ENCODE assay signal across 7 mouse cellular contexts in genomic region chr7:100536804-100537518, GRCm38 (mm10). TPM values are rescaled to one million over a fixed set of nuclear protein-coding genes. Genes with fewer than 3 reads are reported as not detected.
DNase-seq lines count a peak whose midpoint lies in the region; ATAC-seq lines count a peak whose summit lies in the region.

Gene Coa4, plus strand, starts transcription at chr7:100537071.

- H3K4me2 ChIP-seq in embryonic facial prominence, embryonic 12.5 days (replicated peaks), result peak within 1 kb of the TSS; percentile 52
- peak within 1 kb of the TSS; percentile 71 for H3K4me2 ChIP-seq in limb, embryonic 11.5 days (ENCODE audit: low read depth, severe bottlenecking)
- H3K4me2 ChIP-seq in midbrain, embryonic 14.5 days (ENCODE audit: low read length), result peak within 1 kb of the TSS; percentile 73

- peaks cover 16% of the 10 kb centered on the region for H3K36me3 ChIP-seq in embryonic facial prominence, embryonic 12.5 days
- peaks cover 2% of the 10 kb centered on the region; the same call in 1 of the 2 replicates for H3K36me3 ChIP-seq in limb, embryonic 11.5 days (ENCODE audit: control insufficient read depth, insufficient read depth, low read length)
- peaks cover 16% of the 10 kb centered on the region for H3K36me3 ChIP-seq in midbrain, embryonic 14.5 days (ENCODE audit: control insufficient read depth, insufficient read depth, low read length)

- WGBS in embryonic facial prominence, embryonic 12.5 days, result under 1% methylated on average over 33 of the region's 33 CpGs
- under 1% methylated on average over 33 of the region's 33 CpGs for WGBS in limb, embryonic 11.5 days
- under 1% methylated on average over 33 of the region's 33 CpGs for WGBS in midbrain, embryonic 14.5 days

- H3K4me3 ChIP-seq in embryonic facial prominence, embryonic 12.5 days, result peak within 1 kb of the TSS; percentile 70
- H3K4me3 ChIP-seq in limb, embryonic 11.5 days (ENCODE audit: low read depth, low read length), result peak within 1 kb of the TSS; percentile 75
- peak within 1 kb of the TSS; percentile 60 for H3K4me3 ChIP-seq in midbrain, embryonic 14.5 days (replicated peaks; ENCODE audit: low read depth, low read length)

- peak within 1 kb of the TSS; percentile 83 for H3K27ac ChIP-seq in embryonic facial prominence, embryonic 12.5 days
- peak within 1 kb of the TSS; percentile 52; the same call in 1 of the 2 replicates for H3K27ac ChIP-seq in limb, embryonic 11.5 days (replicated peaks; ENCODE audit: low read depth, low read length)
- peak within 1 kb of the TSS; percentile 85 for H3K27ac ChIP-seq in midbrain, embryonic 14.5 days (replicated peaks; ENCODE audit: low read depth, low read length)

- H3K27me3 ChIP-seq in embryonic facial prominence, embryonic 12.5 days, result no peaks in the 10 kb centered on the region
- H3K27me3 ChIP-seq in limb, embryonic 11.5 days (ENCODE audit: control insufficient read depth, insufficient read depth, low read length), result no peaks in the 10 kb centered on the region
- no peaks in the 10 kb centered on the region for H3K27me3 ChIP-seq in midbrain, embryonic 14.5 days (ENCODE audit: control insufficient read depth, insufficient read depth, low read length)

- ATAC-seq in embryonic facial prominence, embryonic 12.5 days (ENCODE audit: insufficient number of reproducible peaks, insufficient read depth, low FRiP score, low TSS enrichment), result peak; percentile 99
- ATAC-seq in limb, embryonic 11.5 days (ENCODE audit: insufficient number of reproducible peaks, low FRiP score, low TSS enrichment, low read depth), result peak; percentile 97
- peak; percentile 98 for ATAC-seq in midbrain, embryonic 14.5 days (ENCODE audit: low FRiP score, low TSS enrichment)

- peaks cover 3% of the 10 kb centered on the region for H3K4me1 ChIP-seq in embryonic facial prominence, embryonic 12.5 days
- peaks cover 4% of the 10 kb centered on the region; the same call in 1 of the 2 replicates for H3K4me1 ChIP-seq in limb, embryonic 11.5 days (ENCODE audit: control insufficient read depth, insufficient read depth, low read length)
- peaks cover 10% of the 10 kb centered on the region for H3K4me1 ChIP-seq in midbrain, embryonic 14.5 days (ENCODE audit: control insufficient read depth, insufficient read depth, low read length)

- no peaks in the 10 kb centered on the region for H3K9me3 ChIP-seq in embryonic facial prominence, embryonic 12.5 days
- H3K9me3 ChIP-seq in limb, embryonic 11.5 days (ENCODE audit: control insufficient read depth, low read length), result no peaks in the 10 kb centered on the region
- no peaks in the 10 kb centered on the region for H3K9me3 ChIP-seq in midbrain, embryonic 14.5 days (ENCODE audit: control insufficient read depth, low read length)

- H3K9ac ChIP-seq in embryonic facial prominence, embryonic 12.5 days, result peak within 1 kb of the TSS; percentile 67
- H3K9ac ChIP-seq in limb, embryonic 11.5 days (ENCODE audit: low read length), result peak within 1 kb of the TSS; percentile 74
- peak within 1 kb of the TSS; percentile 70 for H3K9ac ChIP-seq in midbrain, embryonic 14.5 days (replicated peaks; ENCODE audit: low read length)

- peak; percentile 81 for DNase-seq in adrenal gland, postnatal 25 days
- peak; percentile 99 for DNase-seq in heart, adult 11 months
- DNase-seq in kidney, adult 18-20 months, result peak; percentile 86
- peak; percentile 92 for DNase-seq in limb, embryonic 11.5 days (ENCODE audit: low spot score)
- peak; percentile 97 for DNase-seq in midbrain, embryonic 14.5 days
- DNase-seq in spleen, adult 18-20 months, result peak; percentile 68 to 75

RNA-seq across cellular contexts. Expression of gene Coa4, which starts in this region (rescaled TPM):
- 11.5 and 11.7 TPM in 2 replicates for total RNA-seq in adrenal gland, postnatal 25 days (2021)
- polyA plus RNA-seq in embryonic facial prominence, embryonic 12.5 days (2016; fragmentation: Nextera tagmentation; extraction: Ambion mirVana), result 14.9 and 15.7 TPM in 2 replicates
- 21.3 and 22.2 TPM in 2 replicates for polyA plus RNA-seq in limb, embryonic 11.5 days (2014; fragmentation: Nextera tagmentation; extraction: Ambion mirVana)
- polyA plus RNA-seq in midbrain, embryonic 14.5 days (2014; fragmentation: Nextera tagmentation; extraction: Ambion mirVana), result 16.5 and 16.6 TPM in 2 replicates

Comparison
In these comparisons a context has a peak if more than half of its experiments do, and no peak if none do; other contexts are left out.
1. Peak in every context shown above with its lines: DNase-seq, ATAC-seq, H3K4me3 ChIP-seq and H3K27ac ChIP-seq.